Mouse (Mus musculus) midbrain, postnatal 0 days (tissue): ENCODE measurements around the gene Rnf2. TPM values are rescaled to one million over a fixed set of nuclear protein-coding genes. Genes with fewer than 3 reads are reported as not detected.

ENCODE experiments used
- ATAC-seq: fragments of 200-750 bp; cut with Nextera tagmentation; 2 replicates; pipeline ENCODE4 v1.8.0; 2017; ENCODE audit warnings: moderate number of reproducible peaks, mild to moderate bottlenecking, moderate TSS enrichment, moderate library complexity; ENCODE audit not compliant: low FRiP score
- DNase-seq: peaks from one replicate; pipeline ENCODE4 v3.0.0-alpha.2; 2015; ENCODE audit warnings: low spot score
- H3K27ac ChIP-seq: fragments of 300-500 bp; sonication (generic); 2 replicates; pipeline ENCODE4 v1.5.1; 2014; ENCODE audit warnings: low read depth, mild to moderate bottlenecking, low read length, mixed read lengths
- H3K27me3 ChIP-seq: fragments of 300-500 bp; sonication (generic); 2 replicates; pipeline ENCODE4 v1.6.1; 2014; ENCODE audit warnings: low read length, control low read depth, mixed read lengths; ENCODE audit not compliant: insufficient read depth
- H3K36me3 ChIP-seq: fragments of 300-500 bp; sonication (generic); 2 replicates; pipeline ENCODE4 v1.6.1; 2014; ENCODE audit warnings: low read length, control low read depth, mixed read lengths; ENCODE audit not compliant: insufficient read depth
- H3K4me1 ChIP-seq: fragments of 300-500 bp; sonication (generic); 2 replicates; pipeline ENCODE4 v1.6.1; 2014; ENCODE audit warnings: mild to moderate bottlenecking, control low read depth, antibody characterized with exemption, low read length, mixed read lengths; ENCODE audit not compliant: insufficient read depth
- H3K4me2 ChIP-seq: fragments of 300-500 bp; sonication (generic); 2 replicates; pipeline ENCODE4 v1.6.1; 2014; ENCODE audit warnings: low read depth, mild to moderate bottlenecking, low read length, mixed read lengths; ENCODE audit not compliant: poor library complexity, severe bottlenecking
- H3K4me3 ChIP-seq: fragments of 300-500 bp; sonication (generic); 2 replicates; pipeline ENCODE4 v1.5.1; 2014; ENCODE audit warnings: low read depth, mild to moderate bottlenecking, low read length, moderate library complexity
- H3K9ac ChIP-seq: fragments of 300-500 bp; sonication (generic); replicated peaks from 2 replicates; pipeline ENCODE4 v1.6.1; 2014; ENCODE audit warnings: mild to moderate bottlenecking, low read length, moderate library complexity, mixed read lengths; ENCODE audit not compliant: poor library complexity, severe bottlenecking
- H3K9me3 ChIP-seq: fragments of 300-500 bp; sonication (generic); 2 replicates; pipeline ENCODE4 v1.6.1; 2016; ENCODE audit warnings: low read length, control low read depth
- CTCF ChIP-seq: IDR thresholded peaks from 2 replicates; pipeline ENCODE4 v1.5.1; 2016; ENCODE audit warnings: antibody characterized with exemption, mild to moderate bottlenecking
- WGBS: fragments of 180-500 bp; shearing (Covaris S2); extraction: QIAGEN DNeasy Blood & Tissue Kit; methylation state at CpG from one replicate; pipeline ENCODE4 v1.1.7; 2014; 5-methylcytosine and 5-hydroxymethylcytosine counted together
- microRNA-seq: library from miRNA; unstranded; fragments of <30 nt; microRNA quantifications from one replicate; pipeline ENCODE4, GENCODE M21; 2016; ENCODE audit warnings: borderline number of aligned reads
- polyA plus RNA-seq: library from polyadenylated mRNA; unstranded; fragments of >200 nt; fragmentation: Nextera tagmentation; extraction: Ambion mirVana; gene quantifications from 2 replicates; pipeline ENCODE4 v1.2.1, GENCODE M21; 2015
- total RNA-seq: library from RNA; depleted of rRNA; stranded (reverse); fragments of >200 nt; gene quantifications from 2 replicates; pipeline ENCODE4 v1.2.3, GENCODE M21; 2014; rRNA removed

The Rnf2 gene
- total and polyA plus RNA-seq, 2 experiments from 2014 or later = 68.1 to 77.8 TPM

- WGBS = under 1% methylated on average over 26 of the region's 26 CpGs
- no peak for TF ChIP-seq CTCF
- Histone ChIP-seq H3K36me3 (no peaks in the 10 kb centered on the region), H3K27ac (0 out of 2 replicates have a peak overlapping the region, but pooled peaks have one; percentile 47), H3K4me1 (peaks cover 6% of the 10 kb centered on the region), H3K9ac (peak overlapping the region; percentile 68), H3K9me3 (no peaks in the 10 kb centered on the region), H3K4me2 (peak overlapping the region; percentile 61), H3K4me3 (peak overlapping the region; percentile 88), H3K27me3 (no peaks in the 10 kb centered on the region)
- DNase-seq (peak; percentile 3), ATAC-seq (peak; percentile 65)
These were observed 72.9 kb downstream of the Rnf2 start for GRCm38 (mm10) chr1:151427888-151428262.

- H3K27me3 ChIP-seq = no peaks in the 10 kb centered on the region
- 34% methylated on average over 7 of the region's 7 CpGs for WGBS
- DNase-seq (no peak), ATAC-seq (no peak)
- TF ChIP-seq CTCF = no peak
- no peak overlapping the region for H3K27ac ChIP-seq
- H3K4me2 ChIP-seq = peak overlapping the region; percentile 61
- no peaks in the 10 kb centered on the region for H3K9me3 ChIP-seq
- peak overlapping the region; percentile 88; the same call in 1 of the 2 replicates for H3K4me3 ChIP-seq
- peaks cover 6% of the 10 kb centered on the region for H3K4me1 ChIP-seq
- no peaks in the 10 kb centered on the region for H3K36me3 ChIP-seq
- 0 out of 2 replicates have a peak overlapping the region, but pooled peaks have one; percentile 13 for H3K9ac ChIP-seq
These were observed 73.7 kb downstream of the Rnf2 start for GRCm38 (mm10) chr1:151426947-151427600.

- Histone ChIP-seq H3K36me3 (peaks cover 8% of the 10 kb centered on the region; the same call in 1 of the 2 replicates), H3K27me3 (no peaks in the 10 kb centered on the region), H3K4me3 (no peak overlapping the region), H3K9ac (no peak overlapping the region), H3K27ac (no peak overlapping the region), H3K9me3 (no peaks in the 10 kb centered on the region), H3K4me1 (no peaks in the 10 kb centered on the region), H3K4me2 (no peak overlapping the region)
- TF ChIP-seq CTCF = no peak
- WGBS = 85% methylated on average over 3 of the region's 3 CpGs
- no peak for ATAC-seq
- DNase-seq = no peak
These were observed 78.6 kb downstream of the Rnf2 start for GRCm38 (mm10) chr1:151422178-151422577.

GRCm38 (mm10) chr1:151409827-151410226 lies 90.9 kb downstream of the Rnf2 start:
- peaks cover 6% of the 10 kb centered on the region; the same call in 1 of the 2 replicates for H3K36me3 ChIP-seq
- no peak overlapping the region for H3K27ac ChIP-seq
- no peak overlapping the region for H3K9ac ChIP-seq
- H3K4me2 ChIP-seq = no peak overlapping the region
- TF ChIP-seq CTCF = no peak
- no peak overlapping the region for H3K4me3 ChIP-seq
- DNase-seq (no peak), ATAC-seq (no peak)
- no peaks in the 10 kb centered on the region for H3K9me3 ChIP-seq
- no peaks in the 10 kb centered on the region for H3K27me3 ChIP-seq
- no peaks in the 10 kb centered on the region for H3K4me1 ChIP-seq
- WGBS = 88% methylated on average over 3 of the region's 3 CpGs

Small RNAs within 50 kb of the gene (microRNA-seq; reads per million reads assigned to microRNA genes)
- 1.0 reads per million for gene Mir7682

Other genes starting within 250 kb of the Rnf2 start
- gene Ivns1abp, start 156.5 kb downstream of the Rnf2 start, total RNA-seq = 164 and 176 TPM in 2 replicates
- gene Ivns1abp, start 156.5 kb downstream of the Rnf2 start, polyA plus RNA-seq = 167 and 169 TPM in 2 replicates
- 7.4 and 15.8 TPM in 2 replicates for gene Swt1, start 72.5 kb downstream of the Rnf2 start, total RNA-seq
- 10.2 and 16.0 TPM in 2 replicates for gene Swt1, start 72.5 kb downstream of the Rnf2 start, polyA plus RNA-seq
- gene Trmt1l, start 72.4 kb downstream of the Rnf2 start, total RNA-seq = 15.0 and 17.8 TPM in 2 replicates
- gene Trmt1l, start 72.4 kb downstream of the Rnf2 start, polyA plus RNA-seq = 15.3 and 15.9 TPM in 2 replicates
- gene Fam129a, start 70.2 kb upstream of the Rnf2 start, total RNA-seq = 1.4 and 3.5 TPM in 2 replicates
- 1.2 and 1.6 TPM in 2 replicates for gene Fam129a, start 70.2 kb upstream of the Rnf2 start, polyA plus RNA-seq